Mouse (Mus musculus) liver, embryonic 11.5 days (tissue): ENCODE results near the gene Dync1i1. TPM values are rescaled to one million over a fixed set of nuclear protein-coding genes. Genes with fewer than 3 reads are reported as not detected.
A peak's percentile ranks its signal among the peaks of the same experiment; 100 is the strongest.

ENCODE experiments used
- ATAC-seq: fragments of 200-750 bp; cut with Nextera tagmentation; replicated peaks from 2 replicates; pipeline ENCODE4 v1.8.0; 2017; ENCODE audit warnings: moderate number of reproducible peaks, mild to moderate bottlenecking, moderate TSS enrichment, moderate library complexity; ENCODE audit not compliant: low FRiP score
- DNase-seq: peaks from one replicate; pipeline ENCODE4 v3.0.0-alpha.2; 2017; ENCODE audit warnings: low spot score
- H3K27ac ChIP-seq: fragments of 300-500 bp; sonication (generic); 2 replicates; pipeline ENCODE4 v1.5.1; 2014; ENCODE audit warnings: mild to moderate bottlenecking, low read depth, low read length, control low read depth
- H3K27me3 ChIP-seq: fragments of 300-500 bp; sonication (generic); replicated peaks from 2 replicates; pipeline ENCODE4 v1.6.1; 2014; ENCODE audit warnings: low read length, mixed read lengths; ENCODE audit not compliant: control insufficient read depth, insufficient read depth
- H3K36me3 ChIP-seq: fragments of 300-500 bp; sonication (generic); 2 replicates; pipeline ENCODE4 v1.6.1; 2014; ENCODE audit warnings: mild to moderate bottlenecking, low read length, moderate library complexity, mixed read lengths; ENCODE audit not compliant: control insufficient read depth, insufficient read depth
- H3K4me1 ChIP-seq: fragments of 300-500 bp; sonication (generic); replicated peaks from 2 replicates; pipeline ENCODE4 v1.6.1; 2014; ENCODE audit warnings: low read length, mixed read lengths; ENCODE audit not compliant: control insufficient read depth, insufficient read depth
- H3K4me2 ChIP-seq: fragments of 300-500 bp; sonication (generic); 2 replicates; pipeline ENCODE4 v1.6.1; 2014; ENCODE audit warnings: mild to moderate bottlenecking, control low read depth, moderate library complexity
- H3K4me3 ChIP-seq: fragments of 300-500 bp; sonication (generic); 2 replicates; pipeline ENCODE4 v1.5.1; 2014; ENCODE audit warnings: low read depth, low read length, control low read depth
- H3K9ac ChIP-seq: fragments of 300-500 bp; sonication (generic); 2 replicates; pipeline ENCODE4 v1.6.1; 2014; ENCODE audit warnings: low read depth, low read length, control low read depth
- H3K9me3 ChIP-seq: fragments of 300-500 bp; sonication (generic); 2 replicates; pipeline ENCODE4 v1.6.1; 2016; ENCODE audit warnings: low read length, inconsistent platforms, mixed read lengths; ENCODE audit not compliant: control insufficient read depth
- WGBS: fragments of 180-500 bp; shearing (Covaris S2); extraction: QIAGEN DNeasy Blood & Tissue Kit; methylation state at CpG from one replicate; pipeline ENCODE4 v1.1.7; 2014; 5-methylcytosine and 5-hydroxymethylcytosine counted together
- polyA plus RNA-seq: library from polyadenylated mRNA; unstranded; fragments of >200 nt; fragmentation: Nextera tagmentation; extraction: Ambion mirVana; gene quantifications from 2 replicates; pipeline ENCODE4 v1.2.1, GENCODE M21; 2014

Dync1i1 gene
- polyA plus RNA-seq, 1 experiment from 2014 or later, result 0.84 TPM

- Histone ChIP-seq H3K27me3 (no peaks in the 10 kb centered on the region), H3K4me3 (no peak overlapping the region), H3K36me3 (no peaks in the 10 kb centered on the region), H3K27ac (no peak overlapping the region), H3K4me2 (no peak overlapping the region), H3K4me1 (no peaks in the 10 kb centered on the region), H3K9me3 (no peaks in the 10 kb centered on the region), H3K9ac (no peak overlapping the region)
- ATAC-seq (no peak), DNase-seq (no peak)
- WGBS, result 70% methylated on average over 6 of the region's 6 CpGs
These were observed 130.1 kb downstream of the Dync1i1 start for GRCm38 (mm10) chr6:5855526-5855925.

GRCm38 (mm10) chr6:5858371-5858770 lies 132.9 kb downstream of the Dync1i1 start:
- Histone ChIP-seq H3K27me3 (no peaks in the 10 kb centered on the region), H3K9me3 (no peaks in the 10 kb centered on the region), H3K4me3 (no peak overlapping the region; the same call in 1 of the 2 replicates), H3K27ac (no peak overlapping the region), H3K4me2 (peak overlapping the region; percentile 35), H3K4me1 (no peaks in the 10 kb centered on the region), H3K36me3 (no peaks in the 10 kb centered on the region), H3K9ac (no peak overlapping the region)
- DNase-seq (no peak), ATAC-seq (no peak)
- 16% methylated on average over 12 of the region's 12 CpGs for WGBS

GRCm38 (mm10) chr6:5858901-5859598 lies 133.6 kb downstream of the Dync1i1 start:
- peak overlapping the region; percentile 4; the same call in 1 of the 2 replicates for H3K4me2 ChIP-seq
- H3K4me1 ChIP-seq, result no peaks in the 10 kb centered on the region
- DNase-seq (no peak), ATAC-seq (no peak; the same call in 1 of the 2 replicates)
- no peak overlapping the region for H3K27ac ChIP-seq
- no peaks in the 10 kb centered on the region for H3K27me3 ChIP-seq
- no peak overlapping the region for H3K9ac ChIP-seq
- 61% methylated on average over 20 of the region's 20 CpGs for WGBS
- H3K36me3 ChIP-seq, result no peaks in the 10 kb centered on the region
- no peaks in the 10 kb centered on the region for H3K9me3 ChIP-seq
- H3K4me3 ChIP-seq, result no peak overlapping the region

- H3K36me3 ChIP-seq, result no peaks in the 10 kb centered on the region
- no peak overlapping the region for H3K4me3 ChIP-seq
- H3K4me2 ChIP-seq, result 0 out of 2 replicates have a peak overlapping the region, but pooled peaks have one; percentile 3
- ATAC-seq, result 0 out of 2 replicates have a peak, but pooled peaks have one; percentile 34
- no peaks in the 10 kb centered on the region for H3K27me3 ChIP-seq
- no peak overlapping the region for H3K9ac ChIP-seq
- no peaks in the 10 kb centered on the region for H3K4me1 ChIP-seq
- no peaks in the 10 kb centered on the region for H3K9me3 ChIP-seq
- DNase-seq, result no peak
- no peak overlapping the region for H3K27ac ChIP-seq
- WGBS, result 47% methylated on average over 8 of the region's 8 CpGs
These were observed 134.2 kb downstream of the Dync1i1 start for GRCm38 (mm10) chr6:5859630-5860029.

- 68% methylated on average over 5 of the region's 5 CpGs for WGBS
- ATAC-seq (no peak), DNase-seq (no peak)
These were observed 140.7 kb downstream of the Dync1i1 start for GRCm38 (mm10) chr6:5866091-5866490.

GRCm38 (mm10) chr6:5867221-5867620 lies 141.8 kb downstream of the Dync1i1 start:
- Histone ChIP-seq H3K36me3 (no peaks in the 10 kb centered on the region), H3K27me3 (no peaks in the 10 kb centered on the region), H3K9me3 (no peaks in the 10 kb centered on the region), H3K4me3 (no peak overlapping the region), H3K27ac (no peak overlapping the region), H3K4me1 (no peaks in the 10 kb centered on the region), H3K9ac (no peak overlapping the region), H3K4me2 (no peak overlapping the region)
- no peak for DNase-seq
- no peak for ATAC-seq
- WGBS, result 82% methylated on average over 4 of the region's 4 CpGs

More at GRCm38 (mm10) chr6:5866091-5866490, 140.7 kb downstream of the Dync1i1 start:
- H3K4me1 ChIP-seq, result no peaks in the 10 kb centered on the region
- H3K36me3 ChIP-seq, result no peaks in the 10 kb centered on the region
- no peaks in the 10 kb centered on the region for H3K27me3 ChIP-seq
- H3K9ac ChIP-seq, result no peak overlapping the region
- no peaks in the 10 kb centered on the region for H3K9me3 ChIP-seq
- H3K4me3 ChIP-seq, result no peak overlapping the region
- H3K27ac ChIP-seq, result no peak overlapping the region
- H3K4me2 ChIP-seq, result no peak overlapping the region

- no peak overlapping the region for H3K4me2 ChIP-seq
- H3K27me3 ChIP-seq, result no peaks in the 10 kb centered on the region
- WGBS, result 73% methylated on average over 5 of the region's 5 CpGs
- H3K9ac ChIP-seq, result no peak overlapping the region
- no peaks in the 10 kb centered on the region for H3K36me3 ChIP-seq
- no peak overlapping the region for H3K4me3 ChIP-seq
- no peaks in the 10 kb centered on the region for H3K9me3 ChIP-seq
- no peaks in the 10 kb centered on the region for H3K4me1 ChIP-seq
- no peak overlapping the region for H3K27ac ChIP-seq
- DNase-seq (no peak), ATAC-seq (no peak)
These were observed 145.6 kb downstream of the Dync1i1 start for GRCm38 (mm10) chr6:5871060-5871459.

GRCm38 (mm10) chr6:5871581-5872298 lies 146.3 kb downstream of the Dync1i1 start:
- no peak overlapping the region for H3K27ac ChIP-seq
- H3K9me3 ChIP-seq, result no peaks in the 10 kb centered on the region
- no peak overlapping the region for H3K9ac ChIP-seq
- no peak for DNase-seq
- no peaks in the 10 kb centered on the region for H3K27me3 ChIP-seq
- no peak overlapping the region for H3K4me3 ChIP-seq
- no peak overlapping the region for H3K4me2 ChIP-seq
- ATAC-seq, result no peak
- H3K36me3 ChIP-seq, result no peaks in the 10 kb centered on the region
- no peaks in the 10 kb centered on the region for H3K4me1 ChIP-seq
- WGBS, result 74% methylated on average over 15 of the region's 15 CpGs
